Mouse (Mus musculus) neural tube, embryonic 13.5 days (tissue): ENCODE measurements around the gene Zfp790. TPM values are rescaled to one million over a fixed set of nuclear protein-coding genes. Genes with fewer than 3 reads are reported as not detected.

Experiments used
- ATAC-seq: fragments of 200-750 bp; cut with Nextera tagmentation; 2 replicates; pipeline ENCODE4 v1.8.0; 2017; ENCODE audit warnings: low read depth, mild to moderate bottlenecking, moderate TSS enrichment, moderate library complexity
- H3K27ac ChIP-seq: fragments of 300-500 bp; sonication (generic); replicated peaks from 2 replicates; pipeline ENCODE4 v1.5.1; 2015; ENCODE audit warnings: moderate library complexity, mild to moderate bottlenecking, inconsistent platforms
- H3K27me3 ChIP-seq: fragments of 300-500 bp; sonication (generic); 2 replicates; pipeline ENCODE4 v1.6.1; 2015; ENCODE audit warnings: mild to moderate bottlenecking, inconsistent platforms
- H3K36me3 ChIP-seq: fragments of 300-500 bp; sonication (generic); 2 replicates; pipeline ENCODE4 v1.6.1; 2015; ENCODE audit warnings: mild to moderate bottlenecking, inconsistent platforms
- H3K4me1 ChIP-seq: fragments of 300-500 bp; sonication (generic); replicated peaks from 2 replicates; pipeline ENCODE4 v1.6.1; 2015; ENCODE audit warnings: inconsistent platforms
- H3K4me2 ChIP-seq: fragments of 300-500 bp; sonication (generic); 2 replicates; pipeline ENCODE4 v1.6.1; 2015; ENCODE audit warnings: inconsistent platforms, mild to moderate bottlenecking, moderate library complexity
- H3K4me3 ChIP-seq: fragments of 300-500 bp; sonication (generic); 2 replicates; pipeline ENCODE4 v1.5.1; 2015; ENCODE audit warnings: mild to moderate bottlenecking, inconsistent platforms
- H3K9ac ChIP-seq: fragments of 300-500 bp; sonication (generic); 2 replicates; pipeline ENCODE4 v1.6.1; 2015; ENCODE audit warnings: moderate library complexity, mild to moderate bottlenecking, inconsistent platforms
- H3K9me3 ChIP-seq: fragments of 300-500 bp; sonication (generic); 2 replicates; pipeline ENCODE4 v1.6.1; 2016; ENCODE audit warnings: inconsistent platforms
- WGBS: fragments of 180-500 bp; shearing (Covaris S2); methylation state at CpG from one replicate; pipeline ENCODE4 v1.1.7; 2015; 5-methylcytosine and 5-hydroxymethylcytosine counted together
- polyA plus RNA-seq: library from polyadenylated mRNA; unstranded; fragments of >200 nt; fragmentation: Nextera tagmentation; extraction: Ambion mirVana; gene quantifications from 2 replicates; pipeline ENCODE4 v1.2.1, GENCODE M21; 2015

Zfp790 gene
- polyA plus RNA-seq, 1 experiment from 2014 or later = 26.8 TPM

GRCm38 (mm10) chr7:29792906-29793305, 23.0 kb upstream of the Zfp790 start:
- peaks cover 10% of the 10 kb centered on the region for H3K9me3 ChIP-seq
- 29% methylated on average over 27 of the region's 27 CpGs for WGBS
- H3K4me1 ChIP-seq = no peaks in the 10 kb centered on the region
- no peak overlapping the region for H3K9ac ChIP-seq
- H3K36me3 ChIP-seq = peaks cover 74% of the 10 kb centered on the region
- no peak overlapping the region for H3K27ac ChIP-seq
- no peak overlapping the region for H3K4me3 ChIP-seq
- peaks cover 20% of the 10 kb centered on the region for H3K27me3 ChIP-seq
- no peak for ATAC-seq
- no peak overlapping the region for H3K4me2 ChIP-seq

- Histone ChIP-seq H3K36me3 (peaks cover 7% of the 10 kb centered on the region; the same call in 1 of the 2 replicates), H3K27ac (no peak overlapping the region), H3K4me3 (no peak overlapping the region), H3K4me1 (no peaks in the 10 kb centered on the region), H3K9ac (no peak overlapping the region), H3K4me2 (no peak overlapping the region), H3K27me3 (no peaks in the 10 kb centered on the region), H3K9me3 (peaks cover 9% of the 10 kb centered on the region; the same call in 1 of the 2 replicates)
- WGBS = 81% methylated on average over 5 of the region's 5 CpGs
- ATAC-seq = no peak
Observed at GRCm38 (mm10) chr7:29807046-29807445, 8.9 kb upstream of the Zfp790 start.

- Histone ChIP-seq H3K4me1 (peaks cover 23% of the 10 kb centered on the region), H3K27ac (no peak overlapping the region), H3K4me2 (no peak overlapping the region), H3K36me3 (peaks cover 7% of the 10 kb centered on the region; the same call in 1 of the 2 replicates), H3K9me3 (peaks cover 9% of the 10 kb centered on the region; the same call in 1 of the 2 replicates), H3K9ac (no peak overlapping the region), H3K27me3 (no peaks in the 10 kb centered on the region), H3K4me3 (no peak overlapping the region)
- no peak for ATAC-seq
- WGBS = 80% methylated on average over 1 of the region's 1 CpGs
Observed at GRCm38 (mm10) chr7:29812244-29812643, 3.7 kb upstream of the Zfp790 start.

- no peak overlapping the region for H3K27ac ChIP-seq
- H3K9me3 ChIP-seq = peaks cover 6% of the 10 kb centered on the region; the same call in 1 of the 2 replicates
- H3K4me1 ChIP-seq = peaks cover 40% of the 10 kb centered on the region
- no peak for ATAC-seq
- H3K4me3 ChIP-seq = peak overlapping the region; percentile 68
- WGBS = 94% methylated on average over 2 of the region's 2 CpGs
- no peaks in the 10 kb centered on the region for H3K27me3 ChIP-seq
- H3K4me2 ChIP-seq = peak overlapping the region; percentile 82
- no peak overlapping the region for H3K9ac ChIP-seq
- peaks cover 7% of the 10 kb centered on the region; the same call in 1 of the 2 replicates for H3K36me3 ChIP-seq
Observed at GRCm38 (mm10) chr7:29814381-29814780, 1.5 kb upstream of the Zfp790 start.

- WGBS = 3% methylated on average over 12 of the region's 12 CpGs
- peak overlapping the region; percentile 88 for H3K27ac ChIP-seq
- H3K36me3 ChIP-seq = peaks cover 7% of the 10 kb centered on the region; the same call in 1 of the 2 replicates
- ATAC-seq = peak; percentile 65
- peaks cover 4% of the 10 kb centered on the region; the same call in 1 of the 2 replicates for H3K9me3 ChIP-seq
- H3K4me2 ChIP-seq = peak overlapping the region; percentile 82
- H3K9ac ChIP-seq = peak overlapping the region; percentile 82
- peak overlapping the region; percentile 68 for H3K4me3 ChIP-seq
- no peaks in the 10 kb centered on the region for H3K27me3 ChIP-seq
- peaks cover 44% of the 10 kb centered on the region for H3K4me1 ChIP-seq
Observed at GRCm38 (mm10) chr7:29815061-29815784, 691 bp upstream of the Zfp790 start.

GRCm38 (mm10) chr7:29818619-29819254, 2.8 kb downstream of the Zfp790 start:
- WGBS = 2% methylated on average over 12 of the region's 12 CpGs
- peak; percentile 75 for ATAC-seq

GRCm38 (mm10) chr7:29828001-29828400, 12.1 kb downstream of the Zfp790 start:
- no peaks in the 10 kb centered on the region for H3K27me3 ChIP-seq
- no peak overlapping the region for H3K4me2 ChIP-seq
- H3K4me1 ChIP-seq = no peaks in the 10 kb centered on the region
- H3K9ac ChIP-seq = no peak overlapping the region
- no peak overlapping the region for H3K4me3 ChIP-seq
- H3K36me3 ChIP-seq = peaks cover 92% of the 10 kb centered on the region
- ATAC-seq = no peak
- 96% methylated on average over 12 of the region's 12 CpGs for WGBS
- no peaks in the 10 kb centered on the region for H3K9me3 ChIP-seq
- H3K27ac ChIP-seq = no peak overlapping the region

More at GRCm38 (mm10) chr7:29818619-29819254, 2.8 kb downstream of the Zfp790 start:
- H3K9ac ChIP-seq = peak overlapping the region; percentile 73
- peaks cover 44% of the 10 kb centered on the region for H3K4me1 ChIP-seq
- peak overlapping the region; percentile 82 for H3K4me2 ChIP-seq
- H3K9me3 ChIP-seq = no peaks in the 10 kb centered on the region
- peaks cover 30% of the 10 kb centered on the region for H3K36me3 ChIP-seq
- H3K27me3 ChIP-seq = no peaks in the 10 kb centered on the region
- peak overlapping the region; percentile 70 for H3K27ac ChIP-seq
- peak overlapping the region; percentile 60 for H3K4me3 ChIP-seq

GRCm38 (mm10) chr7:29829804-29830203, 13.9 kb downstream of the Zfp790 start:
- no peaks in the 10 kb centered on the region for H3K4me1 ChIP-seq
- H3K36me3 ChIP-seq = peaks cover 93% of the 10 kb centered on the region
- H3K27ac ChIP-seq = no peak overlapping the region
- H3K4me3 ChIP-seq = no peak overlapping the region
- 70% methylated on average over 12 of the region's 12 CpGs for WGBS
- no peaks in the 10 kb centered on the region for H3K27me3 ChIP-seq
- ATAC-seq = no peak
- H3K4me2 ChIP-seq = no peak overlapping the region
- no peak overlapping the region for H3K9ac ChIP-seq
- no peaks in the 10 kb centered on the region for H3K9me3 ChIP-seq

- H3K4me1 ChIP-seq = no peaks in the 10 kb centered on the region
- ATAC-seq = no peak
- no peak overlapping the region for H3K27ac ChIP-seq
- no peak overlapping the region for H3K4me3 ChIP-seq
- H3K27me3 ChIP-seq = no peaks in the 10 kb centered on the region
- no peak overlapping the region for H3K4me2 ChIP-seq
- H3K36me3 ChIP-seq = peaks cover 48% of the 10 kb centered on the region
- no peaks in the 10 kb centered on the region for H3K9me3 ChIP-seq
- 100% methylated on average over 1 of the region's 1 CpGs for WGBS
- no peak overlapping the region for H3K9ac ChIP-seq
Observed at GRCm38 (mm10) chr7:29836816-29837215, 20.9 kb downstream of the Zfp790 start.

GRCm38 (mm10) chr7:29839256-29839655, 23.3 kb downstream of the Zfp790 start:
- WGBS = 89% methylated on average over 3 of the region's 3 CpGs

GRCm38 (mm10) chr7:29842105-29842504, 26.2 kb downstream of the Zfp790 start:
- no peak overlapping the region for H3K27ac ChIP-seq
- no peak overlapping the region for H3K4me3 ChIP-seq
- H3K4me1 ChIP-seq = no peaks in the 10 kb centered on the region
- H3K9ac ChIP-seq = no peak overlapping the region
- no peak overlapping the region for H3K4me2 ChIP-seq
- 97% methylated on average over 1 of the region's 1 CpGs for WGBS
- no peaks in the 10 kb centered on the region for H3K27me3 ChIP-seq
- peaks cover 51% of the 10 kb centered on the region for H3K36me3 ChIP-seq
- H3K9me3 ChIP-seq = no peaks in the 10 kb centered on the region
- ATAC-seq = no peak

More at GRCm38 (mm10) chr7:29839256-29839655, 23.3 kb downstream of the Zfp790 start:
- no peak overlapping the region for H3K4me2 ChIP-seq
- H3K4me3 ChIP-seq = no peak overlapping the region
- ATAC-seq = no peak
- H3K9ac ChIP-seq = no peak overlapping the region
- H3K36me3 ChIP-seq = peaks cover 43% of the 10 kb centered on the region
- H3K27ac ChIP-seq = no peak overlapping the region
- H3K4me1 ChIP-seq = no peaks in the 10 kb centered on the region
- no peaks in the 10 kb centered on the region for H3K27me3 ChIP-seq
- no peaks in the 10 kb centered on the region for H3K9me3 ChIP-seq

GRCm38 (mm10) chr7:29844616-29845015, 28.7 kb downstream of the Zfp790 start:
- no peak overlapping the region for H3K9ac ChIP-seq
- H3K27me3 ChIP-seq = no peaks in the 10 kb centered on the region
- H3K4me1 ChIP-seq = no peaks in the 10 kb centered on the region
- no peak overlapping the region for H3K4me2 ChIP-seq
- H3K4me3 ChIP-seq = no peak overlapping the region
- 93% methylated on average over 5 of the region's 5 CpGs for WGBS
- H3K9me3 ChIP-seq = no peaks in the 10 kb centered on the region
- peaks cover 70% of the 10 kb centered on the region for H3K36me3 ChIP-seq
- no peak for ATAC-seq
- H3K27ac ChIP-seq = no peak overlapping the region
